Mouse (Mus musculus): Measurements from ENCODE around the gene Olfr493. TPM values are rescaled to one million over a fixed set of nuclear protein-coding genes. Genes with fewer than 3 reads are reported as not detected.

The Olfr493 gene
- polyA plus RNA-seq (2012; rRNA removed), result not detected in 2 replicates

GRCm38 (mm10) chr7:108346879-108347278, at the start of gene Olfr493:
Gene Olfr493, minus strand, starts transcription at chr7:108346979.
- Histone ChIP-seq H3K27ac (ENCODE audit: insufficient read depth, low read length) (no peak within 1 kb of the TSS), H3K4me1 (ENCODE audit: control insufficient read depth, insufficient read depth, low read length) (no peaks in the 10 kb centered on the region), H3K4me3 (ENCODE audit: insufficient read depth, low read length) (no peak within 1 kb of the TSS)
- TF ChIP-seq CTCF (IDR thresholded peaks at IDR 0.05; ENCODE audit: extremely low read depth, insufficient read depth, low read length) (no peak), POLR2A (IDR thresholded peaks at IDR 0.05; ENCODE audit: extremely low read depth, insufficient read depth, low read length) (no peak)

GRCm38 (mm10) chr7:108392867-108393266, 46.1 kb upstream of the Olfr493 start, which contains the start of gene Olfr495:
Gene Olfr495, plus strand, starts transcription at chr7:108393167.
- TF ChIP-seq CTCF (IDR thresholded peaks at IDR 0.05; ENCODE audit: extremely low read depth, insufficient read depth, low read length) (no peak), POLR2A (IDR thresholded peaks at IDR 0.05; ENCODE audit: extremely low read depth, insufficient read depth, low read length) (no peak)
- Histone ChIP-seq H3K4me1 (ENCODE audit: control insufficient read depth, insufficient read depth, low read length) (no peaks in the 10 kb centered on the region), H3K4me3 (ENCODE audit: insufficient read depth, low read length) (no peak within 1 kb of the TSS), H3K27ac (ENCODE audit: insufficient read depth, low read length) (no peak within 1 kb of the TSS)

DNA sequence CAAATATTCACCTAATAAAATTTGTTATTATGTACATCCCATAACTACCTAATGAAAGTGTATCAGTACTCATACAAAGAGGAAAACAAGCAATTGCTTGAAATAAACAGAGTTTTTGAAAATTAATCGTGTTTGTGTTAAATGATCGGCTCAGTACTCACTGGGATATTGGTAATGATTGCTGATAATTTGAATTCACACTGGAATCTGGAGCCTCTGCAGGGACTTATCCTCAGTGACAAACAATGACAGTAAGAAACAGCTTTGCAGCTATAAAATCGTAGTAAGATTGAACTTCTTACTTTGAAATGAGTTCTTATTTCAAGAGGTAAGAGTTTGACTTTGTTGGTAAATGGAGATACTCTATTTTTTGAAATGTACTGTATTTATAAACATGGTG, 18.3 kb upstream of the Olfr493 start, which contains the start of gene Olfr494:
Olfr494 (plus strand) TSS at position 301 of the 400 bp plus-strand sequence.
- no peak for TF ChIP-seq POLR2A (IDR thresholded peaks at IDR 0.05; ENCODE audit: extremely low read depth, insufficient read depth, low read length)
- TF ChIP-seq CTCF (IDR thresholded peaks at IDR 0.05; ENCODE audit: extremely low read depth, insufficient read depth, low read length), result no peak
- Histone ChIP-seq H3K4me3 (ENCODE audit: insufficient read depth, low read length) (no peak within 1 kb of the TSS), H3K27ac (ENCODE audit: insufficient read depth, low read length) (no peak within 1 kb of the TSS), H3K4me1 (ENCODE audit: control insufficient read depth, insufficient read depth, low read length) (no peaks in the 10 kb centered on the region)

DNA sequence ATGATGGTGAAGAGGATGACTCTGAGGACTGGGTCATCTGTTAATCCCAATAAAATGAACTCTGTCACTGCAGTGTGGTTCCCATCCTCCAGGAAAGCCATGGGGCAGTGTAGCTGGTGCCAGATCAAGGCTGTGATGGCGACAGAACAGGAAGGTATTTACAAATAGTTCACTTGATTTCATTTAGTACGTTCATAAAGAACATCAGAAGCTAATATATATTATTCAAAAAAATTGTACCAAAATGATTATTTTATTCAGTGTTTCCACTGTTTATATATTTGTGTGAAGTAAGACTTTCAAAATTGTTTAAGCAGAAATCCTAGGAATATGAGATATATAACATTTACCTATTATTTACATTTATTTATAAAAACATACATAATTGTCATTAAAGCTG, 23.2 kb downstream of the Olfr493 start, which contains the start of gene Olfr492:
Olfr492 (minus strand) TSS at position 101 of the 400 bp plus-strand sequence.
- no peak within 1 kb of the TSS for H3K27ac ChIP-seq (ENCODE audit: insufficient read depth, low read length)
- no peak within 1 kb of the TSS for H3K4me3 ChIP-seq (ENCODE audit: insufficient read depth, low read length)
- H3K4me1 ChIP-seq (ENCODE audit: control insufficient read depth, insufficient read depth, low read length), result no peaks in the 10 kb centered on the region
- TF ChIP-seq POLR2A (IDR thresholded peaks at IDR 0.05; ENCODE audit: extremely low read depth, insufficient read depth, low read length) (no peak), CTCF (IDR thresholded peaks at IDR 0.05; ENCODE audit: extremely low read depth, insufficient read depth, low read length) (no peak)

GRCm38 (mm10) chr7:108313151-108313550, 33.6 kb downstream of the Olfr493 start, which contains the start of gene Olfr491:
Gene Olfr491, plus strand, starts transcription at chr7:108313451.
- TF ChIP-seq POLR2A (IDR thresholded peaks at IDR 0.05; ENCODE audit: extremely low read depth, insufficient read depth, low read length) (no peak), CTCF (IDR thresholded peaks at IDR 0.05; ENCODE audit: extremely low read depth, insufficient read depth, low read length) (no peak)
- Histone ChIP-seq H3K27ac (ENCODE audit: insufficient read depth, low read length) (no peak within 1 kb of the TSS), H3K4me1 (ENCODE audit: control insufficient read depth, insufficient read depth, low read length) (no peaks in the 10 kb centered on the region), H3K4me3 (ENCODE audit: insufficient read depth, low read length) (no peak within 1 kb of the TSS)

Other genes starting within 250 kb of the Olfr493 start
- not detected in 2 replicates for gene Olfr482, start 249.4 kb downstream of the Olfr493 start, polyA plus RNA-seq (2012; rRNA removed)
- not detected in 2 replicates for gene Olfr483, start 246.1 kb downstream of the Olfr493 start, polyA plus RNA-seq (2012; rRNA removed)
- not detected in 2 replicates for gene Olfr484, start 219.5 kb downstream of the Olfr493 start, polyA plus RNA-seq (2012; rRNA removed)
- not detected in 2 replicates for gene Olfr485, start 187.1 kb downstream of the Olfr493 start, polyA plus RNA-seq (2012; rRNA removed)
- not detected in 2 replicates for gene Olfr486, start 174.2 kb downstream of the Olfr493 start, polyA plus RNA-seq (2012; rRNA removed)
- not detected in 2 replicates for gene Olfr487, start 132.3 kb downstream of the Olfr493 start, polyA plus RNA-seq (2012; rRNA removed)
- not detected in 2 replicates for gene Olfr488, start 88.6 kb downstream of the Olfr493 start, polyA plus RNA-seq (2012; rRNA removed)
- not detected in 2 replicates for gene Olfr490, start 58.0 kb downstream of the Olfr493 start, polyA plus RNA-seq (2012; rRNA removed)
- gene Olfr491, start 33.5 kb downstream of the Olfr493 start, polyA plus RNA-seq (2012; rRNA removed), result not detected in 2 replicates
- gene Olfr492, start 23.3 kb downstream of the Olfr493 start, polyA plus RNA-seq (2012; rRNA removed), result not detected in 2 replicates
- not detected in 2 replicates for gene Olfr494, start 18.4 kb upstream of the Olfr493 start, polyA plus RNA-seq (2012; rRNA removed)
- not detected in 2 replicates for gene Olfr495, start 46.2 kb upstream of the Olfr493 start, polyA plus RNA-seq (2012; rRNA removed)
- gene Olfr497, start 73.4 kb upstream of the Olfr493 start, polyA plus RNA-seq (2012; rRNA removed), result not detected in 2 replicates
- gene Olfr498, start 118.3 kb upstream of the Olfr493 start, polyA plus RNA-seq (2012; rRNA removed), result not detected in 2 replicates
- not detected in 2 replicates for gene Olfr502, start 178.1 kb upstream of the Olfr493 start, polyA plus RNA-seq (2012; rRNA removed)
- gene Olfr503, start 197.5 kb upstream of the Olfr493 start, polyA plus RNA-seq (2012; rRNA removed), result not detected in 2 replicates
- gene Olfr504, start 218.8 kb upstream of the Olfr493 start, polyA plus RNA-seq (2012; rRNA removed), result not detected in 2 replicates